Mouse (Mus musculus): ENCODE results near the gene Xxylt1. TPM values are rescaled to one million over a fixed set of nuclear protein-coding genes. Genes with fewer than 3 reads are reported as not detected.

Xxylt1 gene
- polyA plus RNA-seq, 1 experiment from 2014 or later = 11.3 TPM

- Histone ChIP-seq H3K27me3 (ENCODE audit: control insufficient read depth, insufficient read depth, low read length) (no peaks in the 10 kb centered on the region), H3K4me3 (ENCODE audit: low read depth, low read length) (no peak overlapping the region), H3K27ac (ENCODE audit: low read depth, low read length) (no peak overlapping the region), H3K9me3 (ENCODE audit: control insufficient read depth, low read length) (no peaks in the 10 kb centered on the region), H3K4me1 (replicated peaks; ENCODE audit: control insufficient read depth, insufficient read depth, low read length) (no peaks in the 10 kb centered on the region; the same call in 1 of the 2 replicates), H3K9ac (ENCODE audit: low read depth, low read length) (no peak overlapping the region), H3K36me3 (ENCODE audit: control insufficient read depth, insufficient read depth, low read length) (no peaks in the 10 kb centered on the region), H3K4me2 (replicated peaks; ENCODE audit: low read depth, low read length) (no peak overlapping the region)
- no peak for ATAC-seq (ENCODE audit: low FRiP score)
- DNase-seq (ENCODE audit: low spot score) = no peak
- WGBS = 100% methylated on average over 3 of the region's 3 CpGs
Observed at GRCm38 (mm10) chr16:30937665-30938064, 143.6 kb downstream of the Xxylt1 start.

- DNase-seq (ENCODE audit: low spot score) = no peak
- H3K36me3 ChIP-seq (ENCODE audit: control insufficient read depth, insufficient read depth, low read length) = no peaks in the 10 kb centered on the region
- no peak overlapping the region for H3K27ac ChIP-seq (ENCODE audit: low read depth, low read length)
- 19% methylated on average over 6 of the region's 6 CpGs for WGBS
- H3K4me3 ChIP-seq (ENCODE audit: low read depth, low read length) = no peak overlapping the region
- no peaks in the 10 kb centered on the region; the same call in 1 of the 2 replicates for H3K4me1 ChIP-seq (replicated peaks; ENCODE audit: control insufficient read depth, insufficient read depth, low read length)
- no peaks in the 10 kb centered on the region for H3K27me3 ChIP-seq (ENCODE audit: control insufficient read depth, insufficient read depth, low read length)
- ATAC-seq (ENCODE audit: low FRiP score) = no peak
- no peak overlapping the region for H3K9ac ChIP-seq (ENCODE audit: low read depth, low read length)
- H3K4me2 ChIP-seq (replicated peaks; ENCODE audit: low read depth, low read length) = no peak overlapping the region
- no peaks in the 10 kb centered on the region for H3K9me3 ChIP-seq (ENCODE audit: control insufficient read depth, low read length)
Observed at GRCm38 (mm10) chr16:30936471-30936870, 144.8 kb downstream of the Xxylt1 start.

- H3K36me3 ChIP-seq (ENCODE audit: control insufficient read depth, insufficient read depth, low read length) = no peaks in the 10 kb centered on the region
- DNase-seq (ENCODE audit: low spot score) = no peak
- 83% methylated on average over 7 of the region's 7 CpGs for WGBS
- no peak overlapping the region for H3K9ac ChIP-seq (ENCODE audit: low read depth, low read length)
- no peaks in the 10 kb centered on the region for H3K27me3 ChIP-seq (ENCODE audit: control insufficient read depth, insufficient read depth, low read length)
- no peaks in the 10 kb centered on the region for H3K9me3 ChIP-seq (ENCODE audit: control insufficient read depth, low read length)
- ATAC-seq (ENCODE audit: low FRiP score) = no peak
- no peak overlapping the region for H3K27ac ChIP-seq (ENCODE audit: low read depth, low read length)
- no peak overlapping the region for H3K4me3 ChIP-seq (ENCODE audit: low read depth, low read length)
- H3K4me1 ChIP-seq (replicated peaks; ENCODE audit: control insufficient read depth, insufficient read depth, low read length) = no peaks in the 10 kb centered on the region; the same call in 1 of the 2 replicates
- H3K4me2 ChIP-seq (replicated peaks; ENCODE audit: low read depth, low read length) = no peak overlapping the region
Observed at GRCm38 (mm10) chr16:30936012-30936461, 145.2 kb downstream of the Xxylt1 start.

DNA sequence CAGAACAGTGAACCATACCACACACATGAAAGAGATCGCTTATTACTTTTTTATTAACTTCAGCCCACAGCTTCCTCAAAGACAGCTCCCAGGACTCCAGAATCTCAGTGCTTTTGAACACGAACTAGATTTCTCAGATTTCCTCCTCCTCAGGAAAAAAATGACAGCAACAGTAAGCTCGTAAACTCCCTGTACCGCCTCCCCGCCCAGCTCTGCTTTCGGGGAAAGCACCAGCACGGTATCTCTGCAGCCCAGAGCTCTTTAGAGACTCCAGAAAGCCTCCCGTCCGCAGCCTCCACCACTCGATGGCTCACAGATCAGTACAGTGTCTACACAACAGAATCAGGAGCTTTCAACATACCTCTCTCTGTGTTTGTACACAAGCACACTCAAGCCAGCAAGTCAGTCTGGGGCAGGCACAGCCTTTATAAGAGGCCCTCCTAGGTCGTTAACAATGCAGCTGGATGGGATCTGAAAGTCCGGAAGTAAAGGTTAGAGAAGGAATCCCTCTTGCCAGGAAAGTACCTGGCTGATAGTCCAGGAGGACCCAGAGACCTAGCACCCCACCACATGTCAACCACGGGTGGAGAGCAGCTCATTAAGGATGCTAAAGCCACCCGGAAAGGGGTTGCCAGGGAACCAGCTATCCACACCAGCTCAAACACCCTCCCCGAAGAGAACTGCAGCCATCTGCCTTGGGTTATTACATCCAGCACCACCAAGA is 146.1 kb downstream of the Xxylt1 start:
- no peaks in the 10 kb centered on the region for H3K36me3 ChIP-seq (ENCODE audit: control insufficient read depth, insufficient read depth, low read length)
- H3K27me3 ChIP-seq (ENCODE audit: control insufficient read depth, insufficient read depth, low read length) = no peaks in the 10 kb centered on the region
- WGBS = 66% methylated on average over 15 of the region's 15 CpGs
- H3K4me3 ChIP-seq (ENCODE audit: low read depth, low read length) = no peak overlapping the region
- H3K9ac ChIP-seq (ENCODE audit: low read depth, low read length) = no peak overlapping the region
- H3K27ac ChIP-seq (ENCODE audit: low read depth, low read length) = no peak overlapping the region
- H3K9me3 ChIP-seq (ENCODE audit: control insufficient read depth, low read length) = no peaks in the 10 kb centered on the region
- ATAC-seq (ENCODE audit: low FRiP score) (no peak), DNase-seq (ENCODE audit: low spot score) (no peak)
- no peak overlapping the region for H3K4me2 ChIP-seq (replicated peaks; ENCODE audit: low read depth, low read length)
- no peaks in the 10 kb centered on the region; the same call in 1 of the 2 replicates for H3K4me1 ChIP-seq (replicated peaks; ENCODE audit: control insufficient read depth, insufficient read depth, low read length)

- no peak for DNase-seq (ENCODE audit: low spot score)
- Histone ChIP-seq H3K9me3 (ENCODE audit: control insufficient read depth, low read length) (no peaks in the 10 kb centered on the region), H3K27ac (ENCODE audit: low read depth, low read length) (no peak overlapping the region), H3K27me3 (ENCODE audit: control insufficient read depth, insufficient read depth, low read length) (no peaks in the 10 kb centered on the region), H3K4me1 (replicated peaks; ENCODE audit: control insufficient read depth, insufficient read depth, low read length) (no peaks in the 10 kb centered on the region), H3K9ac (ENCODE audit: low read depth, low read length) (no peak overlapping the region), H3K4me2 (replicated peaks; ENCODE audit: low read depth, low read length) (no peak overlapping the region), H3K4me3 (ENCODE audit: low read depth, low read length) (no peak overlapping the region), H3K36me3 (ENCODE audit: control insufficient read depth, insufficient read depth, low read length) (no peaks in the 10 kb centered on the region)
- 70% methylated on average over 11 of the region's 11 CpGs for WGBS
- no peak for ATAC-seq (ENCODE audit: low FRiP score)
Observed at GRCm38 (mm10) chr16:30934205-30934780, 146.9 kb downstream of the Xxylt1 start.

- H3K4me1 ChIP-seq (replicated peaks; ENCODE audit: control insufficient read depth, insufficient read depth, low read length) = no peaks in the 10 kb centered on the region
- WGBS = 87% methylated on average over 8 of the region's 8 CpGs
- H3K4me2 ChIP-seq (replicated peaks; ENCODE audit: low read depth, low read length) = no peak overlapping the region
- no peaks in the 10 kb centered on the region for H3K9me3 ChIP-seq (ENCODE audit: control insufficient read depth, low read length)
- H3K4me3 ChIP-seq (ENCODE audit: low read depth, low read length) = no peak overlapping the region
- H3K9ac ChIP-seq (ENCODE audit: low read depth, low read length) = no peak overlapping the region
- H3K27me3 ChIP-seq (ENCODE audit: control insufficient read depth, insufficient read depth, low read length) = no peaks in the 10 kb centered on the region
- DNase-seq (ENCODE audit: low spot score) = no peak
- no peak for ATAC-seq (ENCODE audit: low FRiP score)
- H3K27ac ChIP-seq (ENCODE audit: low read depth, low read length) = no peak overlapping the region
- no peaks in the 10 kb centered on the region for H3K36me3 ChIP-seq (ENCODE audit: control insufficient read depth, insufficient read depth, low read length)
Observed at GRCm38 (mm10) chr16:30933366-30933765, 147.9 kb downstream of the Xxylt1 start.

DNA sequence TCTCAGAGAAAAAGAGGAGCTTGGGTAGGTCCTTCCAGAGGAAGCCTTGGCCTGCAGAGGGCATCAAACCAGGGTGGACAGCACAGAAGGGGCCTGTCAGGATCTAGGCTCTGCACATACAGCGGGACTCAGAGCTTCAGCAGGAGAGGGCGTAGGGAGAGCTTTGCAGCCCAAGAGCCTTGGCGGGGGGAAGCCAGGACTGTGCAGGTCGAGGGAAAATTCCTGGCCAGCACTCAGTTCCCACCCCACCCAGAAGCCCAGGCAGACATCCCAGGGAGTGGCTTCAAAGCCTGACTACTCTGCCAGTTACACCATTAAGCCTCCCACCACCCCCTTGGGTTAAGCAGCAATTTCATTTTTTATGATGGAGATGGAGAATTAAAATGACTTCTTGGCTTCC is 148.4 kb downstream of the Xxylt1 start:
- 78% methylated on average over 4 of the region's 4 CpGs for WGBS
- Histone ChIP-seq H3K9me3 (ENCODE audit: control insufficient read depth, low read length) (no peaks in the 10 kb centered on the region), H3K36me3 (ENCODE audit: control insufficient read depth, insufficient read depth, low read length) (no peaks in the 10 kb centered on the region), H3K9ac (ENCODE audit: low read depth, low read length) (no peak overlapping the region), H3K27ac (ENCODE audit: low read depth, low read length) (no peak overlapping the region), H3K4me3 (ENCODE audit: low read depth, low read length) (no peak overlapping the region), H3K27me3 (ENCODE audit: control insufficient read depth, insufficient read depth, low read length) (no peaks in the 10 kb centered on the region), H3K4me1 (replicated peaks; ENCODE audit: control insufficient read depth, insufficient read depth, low read length) (no peaks in the 10 kb centered on the region), H3K4me2 (replicated peaks; ENCODE audit: low read depth, low read length) (no peak overlapping the region)
- no peak for ATAC-seq (ENCODE audit: low FRiP score)
- no peak for DNase-seq (ENCODE audit: low spot score)

GRCm38 (mm10) chr16:30932196-30932595 is 149.0 kb downstream of the Xxylt1 start:
- Histone ChIP-seq H3K4me3 (ENCODE audit: low read depth, low read length) (no peak overlapping the region), H3K4me1 (replicated peaks; ENCODE audit: control insufficient read depth, insufficient read depth, low read length) (no peaks in the 10 kb centered on the region), H3K9me3 (ENCODE audit: control insufficient read depth, low read length) (no peaks in the 10 kb centered on the region), H3K4me2 (replicated peaks; ENCODE audit: low read depth, low read length) (no peak overlapping the region), H3K27me3 (ENCODE audit: control insufficient read depth, insufficient read depth, low read length) (no peaks in the 10 kb centered on the region), H3K27ac (ENCODE audit: low read depth, low read length) (no peak overlapping the region), H3K36me3 (ENCODE audit: control insufficient read depth, insufficient read depth, low read length) (no peaks in the 10 kb centered on the region), H3K9ac (ENCODE audit: low read depth, low read length) (no peak overlapping the region)
- WGBS = 89% methylated on average over 5 of the region's 5 CpGs
- ATAC-seq (ENCODE audit: low FRiP score) = no peak
- DNase-seq (ENCODE audit: low spot score) = no peak

GRCm38 (mm10) chr16:30929165-30929564 is 152.1 kb downstream of the Xxylt1 start:
- Histone ChIP-seq H3K27ac (ENCODE audit: low read depth, low read length) (no peak overlapping the region), H3K36me3 (ENCODE audit: control insufficient read depth, insufficient read depth, low read length) (no peaks in the 10 kb centered on the region), H3K27me3 (ENCODE audit: control insufficient read depth, insufficient read depth, low read length) (no peaks in the 10 kb centered on the region), H3K9ac (ENCODE audit: low read depth, low read length) (no peak overlapping the region), H3K4me1 (replicated peaks; ENCODE audit: control insufficient read depth, insufficient read depth, low read length) (no peaks in the 10 kb centered on the region), H3K4me2 (replicated peaks; ENCODE audit: low read depth, low read length) (no peak overlapping the region), H3K9me3 (ENCODE audit: control insufficient read depth, low read length) (no peaks in the 10 kb centered on the region), H3K4me3 (ENCODE audit: low read depth, low read length) (no peak overlapping the region)
- 92% methylated on average over 3 of the region's 3 CpGs for WGBS
- ATAC-seq (ENCODE audit: low FRiP score) (no peak), DNase-seq (ENCODE audit: low spot score) (no peak)
